Mouse (Mus musculus) cerebellum, adult 11 months (tissue): ENCODE results near the gene Hmx2.
A peak's percentile ranks its signal among the peaks of the same experiment; 100 is the strongest.

Experiments
- DNase-seq: peaks from one replicate; pipeline ENCODE4 v3.0.0; 2022

Gene Hmx2

GRCm38 (mm10) chr7:131556541-131557271 lies 8.1 kb downstream of the Hmx2 start:
- DNase-seq: no peak

GRCm38 (mm10) chr7:131557751-131558150 lies 9.2 kb downstream of the Hmx2 start:
- DNase-seq: no peak

- peak; percentile 88 for DNase-seq
Measured at GRCm38 (mm10) chr7:131559986-131560696, 11.6 kb downstream of the Hmx2 start, which contains the start of gene Bub3. TSS of gene Bub3 (plus strand) at chr7:131560222.

- DNase-seq: no peak
Measured at GRCm38 (mm10) chr7:131560697-131561042, 12.1 kb downstream of the Hmx2 start.

GRCm38 (mm10) chr7:131575246-131575645 lies 26.7 kb downstream of the Hmx2 start:
- no peak for DNase-seq

GRCm38 (mm10) chr7:131582178-131582577 lies 33.6 kb downstream of the Hmx2 start:
- DNase-seq: no peak

DNA sequence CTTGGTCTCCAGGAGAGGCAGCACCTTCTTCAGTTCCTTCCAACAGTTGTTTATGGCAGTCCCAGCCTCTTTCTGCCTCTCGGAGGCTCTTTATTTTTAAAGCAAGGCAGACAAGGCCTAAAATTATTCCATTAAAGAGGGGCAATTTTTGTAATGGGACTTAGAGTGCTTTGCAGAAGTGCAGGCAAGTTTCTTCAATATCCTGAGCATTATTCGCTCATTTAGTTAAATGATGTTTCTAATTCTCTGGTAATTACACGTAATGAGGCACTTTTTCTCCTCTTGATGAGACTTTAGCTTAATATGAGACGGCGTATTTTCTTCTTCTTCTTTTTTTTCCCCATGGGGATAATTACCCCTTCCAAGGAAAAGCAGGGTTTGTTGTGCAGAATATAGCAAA lies 37.0 kb downstream of the Hmx2 start:
- no peak for DNase-seq

GRCm38 (mm10) chr7:131597779-131598482 lies 49.4 kb downstream of the Hmx2 start:
- DNase-seq: no peak

DNA sequence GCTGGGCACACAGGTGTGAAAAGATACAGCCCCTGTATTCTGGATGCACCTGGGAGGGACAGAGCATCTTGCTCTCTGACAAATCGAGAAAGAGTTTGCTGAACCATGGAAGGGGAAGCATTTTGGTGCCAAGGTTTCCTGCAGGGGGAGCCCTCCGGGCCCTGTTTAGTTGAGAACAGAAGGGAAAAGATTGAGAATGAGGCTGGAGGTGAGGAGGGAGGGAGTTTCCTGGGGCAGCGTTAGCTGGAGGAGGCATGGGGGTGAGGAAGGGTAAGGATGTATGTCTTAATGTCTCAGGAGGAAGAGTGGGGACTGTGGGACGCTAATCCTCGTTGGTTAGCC lies 49.9 kb downstream of the Hmx2 start:
- peak; percentile 4 for DNase-seq

DNA sequence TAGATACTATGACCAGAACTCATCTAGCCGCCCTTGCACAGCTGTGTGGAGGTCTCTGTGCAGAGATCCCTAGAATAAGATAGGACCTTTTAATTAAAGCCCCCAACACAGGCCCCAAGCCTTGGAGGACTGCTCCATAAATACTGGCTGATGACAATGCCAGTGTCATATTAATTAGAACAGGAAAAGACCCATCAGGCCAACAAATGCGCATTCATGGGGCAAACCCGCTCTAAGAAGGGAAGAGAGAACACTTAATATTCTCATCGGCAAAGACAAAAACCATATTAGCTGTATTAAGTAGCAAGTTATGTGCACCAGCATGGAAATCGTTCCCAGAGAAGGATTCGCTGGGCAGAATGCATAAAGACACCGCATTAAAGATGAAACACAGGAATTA lies 53.5 kb downstream of the Hmx2 start:
- no peak for DNase-seq

DNA sequence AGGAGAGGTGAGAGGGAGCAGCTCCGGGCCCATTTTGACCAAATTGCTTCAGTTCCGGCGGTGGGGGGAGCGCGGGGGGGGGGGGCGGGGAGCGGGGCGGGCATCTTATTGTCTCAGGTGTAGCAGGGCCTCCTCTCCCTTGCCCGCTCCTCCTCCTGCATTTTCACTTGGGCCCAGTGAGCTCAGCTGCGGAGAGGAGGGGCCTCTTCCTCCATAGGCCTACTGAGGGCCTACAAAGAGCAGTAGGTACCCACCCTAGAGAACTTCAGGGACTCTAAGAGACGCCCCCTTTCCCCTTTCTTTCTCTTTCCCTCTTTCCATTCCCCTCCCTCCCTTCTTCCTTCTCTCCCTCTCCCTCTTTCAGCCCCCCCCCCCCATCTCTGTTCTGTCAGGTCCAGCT lies 54.6 kb downstream of the Hmx2 start:
- DNase-seq: no peak

DNA sequence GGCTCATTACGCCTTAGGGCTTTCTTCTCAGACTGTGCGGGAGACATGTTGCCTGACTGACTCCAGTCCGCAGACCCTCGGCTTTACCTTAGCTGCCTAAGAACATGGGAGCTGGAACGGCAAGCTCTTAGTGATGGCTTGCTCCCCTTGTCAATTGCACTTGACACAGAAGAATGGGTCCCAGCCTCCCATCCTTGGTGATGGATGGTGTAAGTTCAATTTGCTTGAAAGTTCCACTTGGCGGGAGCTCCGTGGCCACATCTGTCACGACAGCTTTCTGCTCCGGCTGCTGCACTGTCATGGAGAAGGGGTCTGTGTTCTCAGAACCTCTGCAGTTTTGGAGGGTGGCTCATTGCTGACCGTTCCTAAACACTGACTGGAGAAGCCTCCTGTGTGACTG lies 56.4 kb downstream of the Hmx2 start:
- no peak for DNase-seq

- no peak for DNase-seq
Measured at GRCm38 (mm10) chr7:131605481-131605880, 56.9 kb downstream of the Hmx2 start.
